Mouse (Mus musculus) megakaryocyte, embryonic 14.5 days (primary cell): Measurements from ENCODE around the gene Hist1h2bn.

Source experiments
- FLI1 ChIP-seq: IDR thresholded peaks from 2 replicates; pipeline ENCODE4 v1.6.1; 2012; ENCODE audit warnings: low read length, inconsistent platforms, mixed read lengths
- GATA1 ChIP-seq: IDR thresholded peaks from 3 replicates; pipeline ENCODE4 v1.6.1; 2012; ENCODE audit warnings: mixed read lengths, low read length, inconsistent platforms, borderline replicate concordance

DNA sequence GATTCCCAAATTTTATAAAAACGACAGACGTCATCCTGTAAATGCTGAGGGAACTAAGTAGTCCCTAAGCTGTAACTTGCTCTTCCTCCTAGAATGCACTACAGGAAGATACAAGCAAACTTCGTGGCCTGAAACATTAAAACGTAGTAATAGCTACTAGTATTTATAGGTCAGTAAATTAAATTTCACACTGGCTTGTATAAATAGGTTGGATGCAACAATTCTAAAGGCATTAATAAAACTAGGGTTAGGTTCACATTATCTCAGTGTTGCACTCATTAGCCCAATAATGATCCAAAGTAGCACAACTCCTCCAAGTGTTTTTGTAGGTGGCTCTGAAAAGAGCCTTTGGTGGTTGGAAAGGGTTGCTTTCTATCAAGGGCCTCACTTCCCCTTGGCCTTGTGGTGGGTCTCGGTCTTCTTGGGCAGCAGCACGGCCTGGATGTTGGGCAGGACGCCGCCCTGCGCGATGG lies 836 bp upstream of the Hist1h2bn start:
- TF ChIP-seq GATA1 (no peak), FLI1 (no peak)
